Mouse (Mus musculus) embryonic facial prominence, embryonic 11.5 days (tissue): ENCODE results near the gene Lmna. TPM values are rescaled to one million over a fixed set of nuclear protein-coding genes. Genes with fewer than 3 reads are reported as not detected.

Source experiments
- ATAC-seq: fragments of 200-750 bp; cut with Nextera tagmentation; replicated peaks from 2 replicates; pipeline ENCODE4 v1.8.0; 2017; ENCODE audit warnings: low read depth; ENCODE audit not compliant: insufficient number of reproducible peaks, low FRiP score, low TSS enrichment
- DNase-seq: peaks from one replicate; pipeline ENCODE4 v3.0.0-alpha.2; 2015; ENCODE audit warnings: low spot score
- H3K27ac ChIP-seq: fragments of 300-500 bp; sonication (generic); replicated peaks from 2 replicates; pipeline ENCODE4 v1.5.1; 2014; ENCODE audit warnings: mild to moderate bottlenecking, low read depth, low read length, control low read depth
- H3K27me3 ChIP-seq: fragments of 300-500 bp; sonication (generic); 2 replicates; pipeline ENCODE4 v1.6.1; 2014; ENCODE audit warnings: mild to moderate bottlenecking, low read length, moderate library complexity, mixed read lengths; ENCODE audit not compliant: control insufficient read depth, insufficient read depth
- H3K36me3 ChIP-seq: fragments of 300-500 bp; sonication (generic); replicated peaks from 2 replicates; pipeline ENCODE4 v1.6.1; 2014; ENCODE audit warnings: low read depth, mild to moderate bottlenecking, low read length, moderate library complexity, mixed read lengths; ENCODE audit not compliant: control insufficient read depth, insufficient read depth
- H3K4me1 ChIP-seq: fragments of 300-500 bp; sonication (generic); 2 replicates; pipeline ENCODE4 v1.6.1; 2014; ENCODE audit warnings: low read length, mixed read lengths; ENCODE audit not compliant: control insufficient read depth, insufficient read depth
- H3K4me2 ChIP-seq: fragments of 300-500 bp; sonication (generic); 2 replicates; pipeline ENCODE4 v1.6.1; 2014; ENCODE audit warnings: low read depth, mild to moderate bottlenecking, control low read depth, low read length, moderate library complexity
- H3K4me3 ChIP-seq: fragments of 300-500 bp; sonication (generic); 2 replicates; pipeline ENCODE4 v1.5.1; 2014; ENCODE audit warnings: low read depth, low read length, control low read depth
- H3K9ac ChIP-seq: fragments of 300-500 bp; sonication (generic); replicated peaks from 2 replicates; pipeline ENCODE4 v1.6.1; 2014; ENCODE audit warnings: mild to moderate bottlenecking, control low read depth, low read length
- H3K9me3 ChIP-seq: fragments of 300-500 bp; sonication (generic); replicated peaks from 2 replicates; pipeline ENCODE4 v1.6.1; 2016; ENCODE audit warnings: mild to moderate bottlenecking, low read length, inconsistent platforms, mixed read lengths; ENCODE audit not compliant: control insufficient read depth
- WGBS: fragments of 180-500 bp; shearing (Covaris S2); extraction: QIAGEN DNeasy Blood & Tissue Kit; methylation state at CpG from one replicate; pipeline ENCODE4 v1.1.7; 2014; 5-methylcytosine and 5-hydroxymethylcytosine counted together
- polyA plus RNA-seq: library from polyadenylated mRNA; unstranded; fragments of >200 nt; fragmentation: Nextera tagmentation; extraction: Ambion mirVana; gene quantifications from 2 replicates; pipeline ENCODE4 v1.2.1, GENCODE M21; 2014

Gene Lmna
- polyA plus RNA-seq, 1 experiment from 2014 or later: 28.7 TPM

DNA sequence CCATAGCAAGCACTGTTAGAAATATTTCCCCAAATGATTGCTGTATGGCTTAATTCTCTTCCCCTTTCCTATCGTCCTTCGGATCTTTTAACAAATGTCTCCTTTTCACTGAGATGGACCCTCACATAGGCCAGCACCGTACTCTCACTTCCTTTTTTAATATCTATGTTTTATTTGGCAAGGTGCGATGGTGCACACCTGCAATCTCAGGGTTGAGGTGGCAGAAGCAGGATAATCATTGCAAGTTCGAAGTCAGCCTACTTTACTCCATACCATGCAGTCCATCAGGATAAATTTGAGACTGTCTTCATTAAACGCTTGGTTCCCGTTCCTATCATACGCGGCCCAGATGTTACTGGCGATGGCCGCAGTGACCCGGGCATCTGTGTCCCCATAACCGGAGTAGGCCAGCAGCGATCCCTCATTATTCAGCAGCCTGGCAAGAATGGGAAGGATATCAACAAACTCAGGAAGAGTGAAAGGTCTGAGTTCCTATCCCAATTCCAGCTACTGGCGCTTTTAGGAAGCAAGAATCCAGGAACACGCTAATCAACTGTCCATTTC lies 42.4 kb upstream of the Lmna start:
- Histone ChIP-seq H3K36me3 (peaks cover 5% of the 10 kb centered on the region; the same call in 1 of the 2 replicates), H3K4me2 (peak overlapping the region; percentile 85), H3K27me3 (no peaks in the 10 kb centered on the region), H3K4me3 (peak overlapping the region; percentile 89), H3K9me3 (no peaks in the 10 kb centered on the region), H3K4me1 (no peaks in the 10 kb centered on the region), H3K9ac (peak overlapping the region; percentile 68), H3K27ac (peak overlapping the region; percentile 93; the same call in 1 of the 2 replicates)
- DNase-seq: no peak
- WGBS: 24% methylated on average over 16 of the region's 16 CpGs
- no peak for ATAC-seq

DNA sequence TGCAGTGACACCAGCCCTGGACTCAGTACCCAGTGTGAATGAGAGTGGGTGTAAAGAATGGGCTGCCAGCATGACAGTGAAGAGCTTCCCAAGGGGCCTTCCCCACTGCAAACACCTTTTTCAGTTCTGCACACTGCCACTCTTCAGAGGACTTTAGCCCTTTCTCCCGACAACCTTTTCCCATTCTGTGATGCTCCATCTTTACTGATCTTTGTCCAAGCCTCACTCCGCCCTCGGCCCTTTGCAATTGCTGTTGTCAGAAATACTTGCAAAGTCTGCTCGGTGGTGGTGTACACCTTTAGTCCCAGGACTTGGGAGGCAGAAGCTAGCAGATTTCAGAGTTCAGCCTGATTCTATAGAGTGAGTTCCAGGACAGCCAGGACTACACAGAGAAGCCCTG lies 41.8 kb upstream of the Lmna start:
- Histone ChIP-seq H3K27ac (no peak overlapping the region), H3K27me3 (no peaks in the 10 kb centered on the region), H3K9ac (no peak overlapping the region), H3K4me2 (no peak overlapping the region), H3K4me3 (no peak overlapping the region), H3K9me3 (no peaks in the 10 kb centered on the region), H3K4me1 (no peaks in the 10 kb centered on the region), H3K36me3 (peaks cover 2% of the 10 kb centered on the region; the same call in 1 of the 2 replicates)
- DNase-seq: no peak
- ATAC-seq: no peak
- WGBS: 80% methylated on average over 4 of the region's 4 CpGs

DNA sequence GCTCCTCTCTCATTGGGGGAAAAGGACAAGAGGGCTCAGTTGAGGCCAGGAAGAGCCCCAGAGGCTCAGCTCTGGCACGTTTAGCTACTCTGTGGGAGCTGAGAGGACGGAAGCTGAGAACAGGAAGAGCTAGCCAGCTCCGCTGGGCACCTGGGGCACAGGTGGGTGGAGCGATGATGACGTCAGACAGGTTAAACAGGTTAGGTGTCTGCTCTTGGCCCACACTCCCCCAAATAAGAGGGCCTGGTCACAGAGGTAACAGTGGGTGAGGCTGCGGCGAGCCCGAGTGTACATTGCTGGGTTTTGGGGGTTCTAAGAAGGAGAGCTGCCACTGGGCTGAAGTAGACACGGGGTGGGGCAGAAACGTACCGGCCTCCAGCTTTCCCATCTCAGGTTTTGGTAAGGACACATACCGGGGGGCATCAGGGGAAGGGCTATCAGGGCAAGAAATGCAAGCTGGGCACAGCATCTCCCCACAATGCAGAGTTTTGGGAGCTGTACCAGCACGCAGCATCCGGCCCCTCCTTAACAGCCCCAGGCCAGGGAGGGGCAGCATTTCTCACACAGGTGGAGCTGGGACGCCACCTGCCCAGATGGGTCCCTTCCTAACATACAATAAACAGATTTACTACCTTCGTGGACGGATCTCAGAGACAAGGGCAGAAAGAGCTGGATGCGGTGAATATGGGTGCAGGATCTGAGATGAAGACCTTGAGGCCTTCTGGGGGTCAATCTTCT lies 38.6 kb upstream of the Lmna start, which contains the start of gene Rab25:
Rab25 (minus strand) TSS at position 121 of the 738 bp plus-strand sequence.
- WGBS: 38% methylated on average over 18 of the region's 18 CpGs
- Histone ChIP-seq H3K27ac (no peak within 1 kb of the TSS), H3K27me3 (no peaks in the 10 kb centered on the region), H3K36me3 (no peaks in the 10 kb centered on the region), H3K4me2 (no peak within 1 kb of the TSS), H3K4me1 (no peaks in the 10 kb centered on the region), H3K9me3 (no peaks in the 10 kb centered on the region), H3K4me3 (no peak within 1 kb of the TSS), H3K9ac (no peak within 1 kb of the TSS)
- ATAC-seq (no peak), DNase-seq (no peak)

DNA sequence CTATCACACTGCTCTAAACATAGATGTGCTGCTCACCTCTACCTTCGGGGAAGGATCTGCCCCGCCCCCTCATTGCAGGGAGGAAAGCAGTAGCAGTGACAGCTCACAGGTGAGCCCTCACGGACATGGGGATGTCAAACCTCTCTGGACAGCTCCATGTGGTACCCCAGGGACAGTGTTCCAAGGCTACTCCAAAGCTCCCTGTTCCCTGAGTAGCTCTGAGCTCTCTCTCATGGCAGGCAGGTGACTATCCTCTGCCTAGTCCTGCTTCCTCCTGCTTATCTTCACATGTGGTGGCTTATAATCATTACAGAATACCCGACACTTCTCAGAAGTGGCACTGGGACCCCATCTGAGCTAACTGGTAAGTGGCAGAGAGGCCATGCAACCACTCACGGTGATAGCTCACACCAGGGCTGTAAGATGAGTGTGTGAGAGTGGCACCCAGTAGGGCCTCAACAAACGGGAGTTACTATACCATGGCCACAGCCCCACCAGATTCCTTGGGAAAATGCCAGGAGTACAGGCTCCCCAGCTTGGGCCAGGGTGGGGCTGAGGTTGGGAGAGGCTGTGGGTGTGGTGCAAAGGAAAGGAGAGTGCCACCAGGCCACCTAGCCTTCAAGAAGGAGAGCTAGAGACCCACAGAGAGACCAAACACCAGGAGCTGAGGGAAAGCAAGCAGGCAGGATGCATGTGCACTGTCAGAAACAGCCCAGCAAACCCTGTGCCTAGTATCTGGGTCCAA lies 37.1 kb upstream of the Lmna start:
- no peaks in the 10 kb centered on the region for H3K9me3 ChIP-seq
- 73% methylated on average over 6 of the region's 6 CpGs for WGBS
- H3K4me3 ChIP-seq: no peak overlapping the region
- H3K4me2 ChIP-seq: no peak overlapping the region
- no peak for DNase-seq
- H3K27ac ChIP-seq: no peak overlapping the region
- H3K27me3 ChIP-seq: no peaks in the 10 kb centered on the region
- ATAC-seq: 0 out of 2 replicates have a peak, but pooled peaks have one; percentile 11
- no peak overlapping the region for H3K9ac ChIP-seq
- H3K4me1 ChIP-seq: no peaks in the 10 kb centered on the region
- no peaks in the 10 kb centered on the region for H3K36me3 ChIP-seq

DNA sequence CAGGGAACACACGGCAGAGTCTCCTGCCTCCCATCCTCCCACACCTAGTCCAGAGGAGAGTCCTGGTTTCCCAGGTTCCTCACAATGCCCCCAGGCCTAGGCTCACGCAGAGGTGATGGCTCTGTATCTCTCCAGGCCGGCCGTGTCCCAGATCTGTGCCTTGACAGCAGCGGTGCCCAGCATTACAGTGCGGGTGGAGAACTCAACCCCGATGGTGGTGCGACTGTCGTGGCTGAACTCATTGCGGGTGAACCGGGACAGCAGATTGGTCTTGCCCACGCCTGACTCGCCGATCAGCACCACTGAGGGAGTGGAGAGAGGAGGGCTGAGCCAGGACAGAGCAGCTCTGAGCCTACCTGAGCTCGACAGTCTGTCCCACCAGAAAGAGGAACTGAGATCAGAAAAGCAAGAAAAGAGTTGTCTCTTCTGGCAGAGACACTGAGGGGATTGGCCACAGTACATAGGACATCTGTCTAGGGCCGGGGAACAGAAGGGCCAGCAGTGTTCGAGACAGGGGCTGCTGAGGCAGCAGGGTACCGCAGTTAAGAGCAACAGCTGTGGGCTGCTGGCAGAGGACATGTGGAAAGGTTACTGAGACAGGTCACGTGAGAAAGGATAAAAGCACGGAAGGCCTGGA lies 35.3 kb upstream of the Lmna start:
- ATAC-seq: no peak
- WGBS: 59% methylated on average over 20 of the region's 20 CpGs
- Histone ChIP-seq H3K36me3 (peaks cover 5% of the 10 kb centered on the region), H3K4me3 (no peak overlapping the region), H3K27ac (no peak overlapping the region), H3K4me2 (no peak overlapping the region), H3K27me3 (no peaks in the 10 kb centered on the region), H3K4me1 (no peaks in the 10 kb centered on the region), H3K9me3 (no peaks in the 10 kb centered on the region), H3K9ac (no peak overlapping the region)
- DNase-seq: no peak

DNA sequence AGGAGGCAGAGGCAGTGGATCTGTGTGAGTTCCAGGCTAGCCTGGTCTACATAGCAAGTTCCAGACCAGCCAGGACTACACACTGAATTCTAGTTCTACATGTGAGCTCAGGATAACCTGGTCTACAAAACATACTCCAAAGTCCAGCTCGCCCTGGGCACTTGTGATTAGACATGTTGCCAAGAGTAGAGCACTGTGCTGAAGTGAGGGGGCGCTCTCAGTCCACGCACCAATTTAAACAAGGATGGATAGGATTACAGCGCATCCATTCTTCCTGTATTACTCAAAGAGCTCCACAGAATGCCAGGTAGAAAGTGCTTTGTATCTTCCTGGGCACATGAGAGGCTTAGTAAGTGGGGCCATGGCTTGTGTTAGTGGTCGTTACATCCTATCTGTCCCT lies 34.8 kb upstream of the Lmna start:
- no peak overlapping the region for H3K4me3 ChIP-seq
- no peak overlapping the region for H3K9ac ChIP-seq
- H3K4me2 ChIP-seq: no peak overlapping the region
- no peaks in the 10 kb centered on the region for H3K27me3 ChIP-seq
- DNase-seq (peak; percentile 53), ATAC-seq (no peak)
- H3K36me3 ChIP-seq: peaks cover 6% of the 10 kb centered on the region
- no peaks in the 10 kb centered on the region for H3K9me3 ChIP-seq
- H3K27ac ChIP-seq: no peak overlapping the region
- WGBS: 34% methylated on average over 5 of the region's 5 CpGs
- H3K4me1 ChIP-seq: no peaks in the 10 kb centered on the region

DNA sequence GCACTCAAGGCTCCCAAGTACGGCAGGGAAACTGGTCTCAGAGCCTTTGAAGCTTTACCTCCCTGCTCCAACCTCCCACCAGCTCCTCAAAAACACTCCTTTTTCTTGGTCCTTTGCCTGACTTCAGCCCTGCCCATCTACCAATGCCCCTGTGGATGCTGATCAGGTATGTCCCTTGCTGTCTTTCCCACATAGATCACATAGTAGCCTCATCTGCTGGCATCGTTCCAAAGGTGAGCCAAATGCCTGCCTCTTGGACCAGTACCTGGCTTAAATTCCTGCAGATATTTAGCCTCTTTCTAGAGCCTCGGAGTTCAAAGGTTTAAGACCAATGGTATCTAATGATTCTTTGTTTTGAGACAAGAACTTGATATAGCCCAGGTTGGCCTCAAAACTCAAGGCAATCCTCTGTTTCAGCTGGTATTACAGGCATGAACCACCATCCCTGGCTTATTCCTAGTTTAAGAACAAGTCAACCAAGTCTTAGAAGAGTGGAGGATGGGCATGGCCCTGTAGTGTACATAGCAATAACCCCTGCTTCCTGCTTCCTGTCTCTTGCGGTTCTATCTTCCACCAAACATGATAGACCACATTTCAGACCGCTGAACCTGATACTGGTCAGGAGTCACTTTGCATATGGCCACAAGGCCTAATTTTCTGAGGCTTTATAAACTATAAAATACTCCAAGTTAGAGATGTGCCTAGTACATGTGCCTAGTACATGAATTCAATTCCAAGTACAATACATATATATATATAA lies 34.1 kb upstream of the Lmna start:
- Histone ChIP-seq H3K9ac (no peak overlapping the region), H3K36me3 (peaks cover 6% of the 10 kb centered on the region), H3K27me3 (no peaks in the 10 kb centered on the region), H3K4me2 (no peak overlapping the region), H3K27ac (no peak overlapping the region), H3K9me3 (no peaks in the 10 kb centered on the region), H3K4me3 (no peak overlapping the region), H3K4me1 (peaks cover under 1% of the 10 kb centered on the region)
- no peak for ATAC-seq
- WGBS: 71% methylated on average over 5 of the region's 5 CpGs
- DNase-seq: no peak
